ENCODE assay signal across 8 mouse cellular contexts in the genomic region with DNA sequence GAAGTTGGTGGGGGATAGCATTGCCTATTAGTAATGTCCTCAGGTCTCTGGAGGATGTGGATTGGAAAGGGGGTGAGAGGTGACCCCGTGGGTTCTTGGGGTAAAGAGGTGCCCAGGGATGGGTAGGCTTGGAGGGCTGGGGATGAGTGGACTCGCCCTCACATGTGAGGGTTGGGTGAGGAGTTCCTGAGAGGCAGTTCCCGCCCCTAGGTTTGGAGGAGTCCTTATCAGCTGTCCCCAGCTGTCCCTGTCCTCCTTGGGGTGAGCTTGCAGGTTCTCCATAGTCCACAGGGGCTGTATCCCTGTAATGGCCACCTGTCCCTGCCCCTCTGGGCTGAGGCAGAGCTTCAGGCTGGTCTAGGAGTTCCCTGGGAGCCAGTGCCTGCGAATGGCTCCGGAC. TPM values are rescaled to one million over a fixed set of nuclear protein-coding genes. Genes with fewer than 3 reads are reported as not detected.
A peak's percentile ranks its signal among the peaks of the same experiment; 100 is the strongest.
DNase-seq lines count a peak whose midpoint lies in the region; ATAC-seq and TF ChIP-seq lines count a peak whose summit lies in the region.

No protein-coding gene starts in this region.

- ATAC-seq in hindbrain, embryonic 12.5 days (ENCODE audit: low FRiP score) = no peak
- ATAC-seq in midbrain, embryonic 13.5 days = no peak

- 47% methylated on average over 5 of the region's 5 CpGs for WGBS in heart, adult 2 months
- WGBS in hindbrain, embryonic 12.5 days = 78% methylated on average over 5 of the region's 5 CpGs
- 80% methylated on average over 5 of the region's 5 CpGs for WGBS in midbrain, embryonic 13.5 days
- 69% methylated on average over 5 of the region's 5 CpGs for WGBS in kidney, adult 2 months

- peaks cover 8% of the 10 kb centered on the region; the same call in 1 of the 2 replicates for H3K79me2 ChIP-seq in heart, adult 2 months (replicated peaks; ENCODE audit: control insufficient read depth, insufficient read depth, low read length)
- H3K79me2 ChIP-seq in MEL (ENCODE audit: control insufficient read depth, insufficient read depth, low read length, poor library complexity) = peaks cover 41% of the 10 kb centered on the region

- H3K4me3 ChIP-seq in heart, adult 2 months = peak overlapping the region; percentile 100
- peak overlapping the region; percentile 86 to 92 for H3K4me3 ChIP-seq in MEL (ENCODE audit: control insufficient read depth in 1 of 2, insufficient read depth in 1 of 2, low read depth in 2 of 2, low read length in 2 of 2)
- peak overlapping the region; percentile 76; the same call in 1 of the 2 replicates for H3K4me3 ChIP-seq in hindbrain, embryonic 12.5 days
- H3K4me3 ChIP-seq in midbrain, embryonic 13.5 days (replicated peaks) = peak overlapping the region; percentile 72
- no peak overlapping the region for H3K4me3 ChIP-seq in kidney, adult 2 months (ENCODE audit: insufficient read depth, low read depth, low read length)

- no peaks in the 10 kb centered on the region; the same call in 1 of the 2 replicates for H3K36me3 ChIP-seq in heart, adult 2 months (ENCODE audit: control insufficient read depth, insufficient read depth, low read length)
- H3K36me3 ChIP-seq in MEL (ENCODE audit: control insufficient read depth in 1 of 2, insufficient read depth in 2 of 2, low read length in 2 of 2) = peaks cover 0 to 14% of the 10 kb centered on the region in 2 experiments; a peak in 2 of 4 replicates
- H3K36me3 ChIP-seq in hindbrain, embryonic 12.5 days = peaks cover 32% of the 10 kb centered on the region
- peaks cover 27% of the 10 kb centered on the region for H3K36me3 ChIP-seq in midbrain, embryonic 13.5 days
- no peaks in the 10 kb centered on the region for H3K36me3 ChIP-seq in kidney, adult 2 months (ENCODE audit: control insufficient read depth, insufficient read depth, low read length)

- H3K27me3 ChIP-seq in heart, adult 2 months (ENCODE audit: control insufficient read depth, insufficient read depth, low read length) = no peaks in the 10 kb centered on the region
- no peaks in the 10 kb centered on the region for H3K27me3 ChIP-seq in MEL (ENCODE audit: control insufficient read depth in 1 of 2, insufficient read depth in 2 of 2, low read length in 2 of 2)
- no peaks in the 10 kb centered on the region for H3K27me3 ChIP-seq in hindbrain, embryonic 12.5 days
- no peaks in the 10 kb centered on the region for H3K27me3 ChIP-seq in midbrain, embryonic 13.5 days
- H3K27me3 ChIP-seq in kidney, adult 2 months (replicated peaks; ENCODE audit: control insufficient read depth, insufficient read depth, low read length) = no peaks in the 10 kb centered on the region

- TF ChIP-seq POLR2A in heart, adult 2 months (IDR thresholded peaks at IDR 0.05; ENCODE audit: insufficient read depth, low read depth, low read length) = no peak
- TF ChIP-seq POLR2A in MEL (IDR thresholded peaks at IDR 0.05; ENCODE audit: control insufficient read depth in 1 of 2, insufficient read depth in 1 of 2, low read depth in 1 of 2, low read length in 2 of 2, poor library complexity in 1 of 2) = peak in 1 of 2 experiments; percentile 36; a peak in 1 of 4 replicates
- no peak for TF ChIP-seq POLR2A in kidney, adult 2 months (IDR thresholded peaks at IDR 0.05; ENCODE audit: low read depth, low read length)

- peak overlapping the region; percentile 93 for H3K4me2 ChIP-seq in hindbrain, embryonic 12.5 days (replicated peaks)
- H3K4me2 ChIP-seq in midbrain, embryonic 13.5 days (replicated peaks) = peak overlapping the region; percentile 98

- TF ChIP-seq CTCF in heart, adult 2 months (IDR thresholded peaks at IDR 0.05) = no peak
- TF ChIP-seq CTCF in MEL (IDR thresholded peaks at IDR 0.05 in 2 of 3, conservative IDR thresholded peaks at IDR 0.05 in 1 of 3; ENCODE audit: control insufficient read depth in 1 of 3, insufficient read depth in 1 of 3, low read depth in 2 of 3, low read length in 3 of 3, poor library complexity in 1 of 3, severe bottlenecking in 1 of 3) = no peak
- no peak for TF ChIP-seq CTCF in kidney, adult 2 months (conservative IDR thresholded peaks at IDR 0.05; ENCODE audit: insufficient read depth, insufficient read length, low read depth, low read length)

- peaks cover 21% of the 10 kb centered on the region for H3K4me1 ChIP-seq in heart, adult 2 months (ENCODE audit: control insufficient read depth, insufficient read depth, low read length)
- H3K4me1 ChIP-seq in MEL (ENCODE audit: control insufficient read depth in 1 of 2, insufficient read depth in 2 of 2, low read length in 2 of 2) = peaks cover 9 to 16% of the 10 kb centered on the region in 2 experiments; a peak in 3 of 4 replicates
- peaks cover 32% of the 10 kb centered on the region for H3K4me1 ChIP-seq in hindbrain, embryonic 12.5 days
- H3K4me1 ChIP-seq in midbrain, embryonic 13.5 days (replicated peaks) = peaks cover 35% of the 10 kb centered on the region
- peaks cover 27% of the 10 kb centered on the region for H3K4me1 ChIP-seq in kidney, adult 2 months (ENCODE audit: control insufficient read depth, insufficient read depth, low read length)

- H3K9me3 ChIP-seq in MEL (replicated peaks; ENCODE audit: insufficient read depth, low read length) = no peaks in the 10 kb centered on the region
- H3K9me3 ChIP-seq in hindbrain, embryonic 12.5 days (replicated peaks) = no peaks in the 10 kb centered on the region
- no peaks in the 10 kb centered on the region for H3K9me3 ChIP-seq in midbrain, embryonic 13.5 days

- no peak for TF ChIP-seq RAD21 in MEL (IDR thresholded peaks at IDR 0.05; ENCODE audit: low read depth, low read length)

- TF ChIP-seq EP300 in heart, adult 2 months (IDR thresholded peaks at IDR 0.05; ENCODE audit: insufficient read depth, low read depth, low read length) = no peak
- peak; percentile 59 to 70 for TF ChIP-seq EP300 in MEL (IDR thresholded peaks at IDR 0.05; ENCODE audit: low read depth in 1 of 2, low read length in 2 of 2)

- DNase-seq in heart, adult 2 months = no peak
- DNase-seq in heart, postnatal 4 days = no peak
- DNase-seq in MEL (ENCODE audit: low read depth, low spot score) = peak; percentile 78
- no peak for DNase-seq in T-cell, adult 2 months (ENCODE audit: low spot score)
- DNase-seq in layer of hippocampus, adult 8-10 months (ENCODE audit: low spot score in 2 of 2) = no peak
- no peak for DNase-seq in kidney, adult 2 months

- peak overlapping the region; percentile 99 for H3K27ac ChIP-seq in heart, adult 2 months
- peak overlapping the region; percentile 12 for H3K27ac ChIP-seq in MEL (ENCODE audit: control insufficient read depth, low read depth, low read length)
- no peak overlapping the region for H3K27ac ChIP-seq in hindbrain, embryonic 12.5 days
- no peak overlapping the region for H3K27ac ChIP-seq in midbrain, embryonic 13.5 days
- no peak overlapping the region for H3K27ac ChIP-seq in kidney, adult 2 months (ENCODE audit: insufficient read depth, low read depth, low read length)

- H3K9ac ChIP-seq in heart, adult 2 months (ENCODE audit: low read depth, low read length) = peak overlapping the region; percentile 95
- H3K9ac ChIP-seq in MEL (ENCODE audit: control insufficient read depth, low read depth, low read length, poor library complexity, severe bottlenecking) = peak overlapping the region; percentile 84
- H3K9ac ChIP-seq in hindbrain, embryonic 12.5 days = peak overlapping the region; percentile 84
- H3K9ac ChIP-seq in midbrain, embryonic 13.5 days (replicated peaks) = peak overlapping the region; percentile 87

- intact Hi-C loops in heart, adult 2 months (cut with DNase I) = loop anchor here (5.0 kb wide), 1 partner anchor 76 kb away; no protein-coding TSS in a partner anchor

RNA-seq across cellular contexts. Expression of a gene that starts 1.7 kb away (rescaled TPM):
- total RNA-seq in heart, adult 2 months (2021) = 1,000 to 10,000 TPM; 1,364 to 1,491 TPM
- 1,570 and 1,684 TPM in 2 replicates for polyA plus RNA-seq in heart, adult 2 months (2012; rRNA removed)
- total RNA-seq in heart, postnatal 4 days (2021) = 100 to 1,000 TPM; 793 to 876 TPM
- total RNA-seq in MEL (2012; rRNA removed) = 346 and 406 TPM in 2 replicates
- 100 to 1,000 TPM; 318 to 700 TPM for polyA plus RNA-seq in MEL (2012; ENCODE audit: insufficient read depth in 1 of 2, insufficient read length in 2 of 2, low read depth in 1 of 2, low replicate concordance in 2 of 2, missing spikeins in 1 of 2)
- polyA plus RNA-seq in hindbrain, embryonic 12.5 days (2016; fragmentation: Nextera tagmentation; extraction: Ambion mirVana) = 658 and 661 TPM in 2 replicates
- 564 and 608 TPM in 2 replicates for polyA plus RNA-seq in midbrain, embryonic 13.5 days (2015; fragmentation: Nextera tagmentation; extraction: Ambion mirVana)
- 100 to 1,000 TPM; 515 to 593 (median 535) TPM for total RNA-seq in layer of hippocampus, adult 8-10 months (2022)
- 825 and 914 TPM in 2 replicates for polyA plus RNA-seq in kidney, adult 2 months (2012; rRNA removed)

RNA-seq across cellular contexts. Expression of a gene that starts 10.5 kb away (rescaled TPM):
- total RNA-seq in heart, adult 2 months (2021) = 10 to 100 TPM; 17.0 to 17.5 TPM
- polyA plus RNA-seq in heart, adult 2 months (2012; rRNA removed) = 23.8 and 33.5 TPM in 2 replicates
- total RNA-seq in heart, postnatal 4 days (2021) = 1 to 10 TPM; 7.6 to 9.5 TPM
- 0.42 and 0.59 TPM in 2 replicates for total RNA-seq in MEL (2012; rRNA removed)
- polyA plus RNA-seq in MEL (2012; ENCODE audit: insufficient read depth in 1 of 2, insufficient read length in 2 of 2, low read depth in 1 of 2, low replicate concordance in 2 of 2, missing spikeins in 1 of 2) = 1 to 10 TPM in 1 of 2 experiments, not detected in 1; 1.6 TPM
- polyA plus RNA-seq in hindbrain, embryonic 12.5 days (2016; fragmentation: Nextera tagmentation; extraction: Ambion mirVana) = 0.45 and 0.48 TPM in 2 replicates
- polyA plus RNA-seq in midbrain, embryonic 13.5 days (2015; fragmentation: Nextera tagmentation; extraction: Ambion mirVana) = 0.18 and 0.43 TPM in 2 replicates
- 100 to 1,000 TPM; 120 to 128 (median 121) TPM for total RNA-seq in layer of hippocampus, adult 8-10 months (2022)
- 1.5 and 1.9 TPM in 2 replicates for polyA plus RNA-seq in kidney, adult 2 months (2012; rRNA removed)

RNA-seq across cellular contexts. Expression of a gene that starts 17.1 kb away (rescaled TPM):
- 1 to 10 TPM; 6.4 to 6.5 TPM for total RNA-seq in heart, adult 2 months (2021)
- polyA plus RNA-seq in heart, adult 2 months (2012; rRNA removed) = 7.4 and 9.2 TPM in 2 replicates
- 1 to 10 TPM; 2.9 to 3.7 TPM for total RNA-seq in heart, postnatal 4 days (2021)
- 1.5 and 2.5 TPM in 2 replicates for total RNA-seq in MEL (2012; rRNA removed)
- polyA plus RNA-seq in MEL (2012; ENCODE audit: insufficient read depth in 1 of 2, insufficient read length in 2 of 2, low read depth in 1 of 2, low replicate concordance in 2 of 2, missing spikeins in 1 of 2) = 1 to 10 TPM in 1 of 2 experiments, not detected in 1; 2.3 TPM
- 1.2 and 1.3 TPM in 2 replicates for polyA plus RNA-seq in hindbrain, embryonic 12.5 days (2016; fragmentation: Nextera tagmentation; extraction: Ambion mirVana)
- polyA plus RNA-seq in midbrain, embryonic 13.5 days (2015; fragmentation: Nextera tagmentation; extraction: Ambion mirVana) = 1.4 and 1.7 TPM in 2 replicates
- total RNA-seq in layer of hippocampus, adult 8-10 months (2022) = 1 to 10 TPM; 2.3 to 3.5 (median 3.3) TPM
- polyA plus RNA-seq in kidney, adult 2 months (2012; rRNA removed) = 0.34 and 0.94 TPM in 2 replicates

RNA-seq across cellular contexts. Expression of a gene that starts 24.0 kb away (rescaled TPM):
- total RNA-seq in heart, adult 2 months (2021) = 100 to 1,000 TPM; 196 to 216 TPM
- 352 and 397 TPM in 2 replicates for polyA plus RNA-seq in heart, adult 2 months (2012; rRNA removed)
- 100 to 1,000 TPM; 134 to 145 TPM for total RNA-seq in heart, postnatal 4 days (2021)
- total RNA-seq in MEL (2012; rRNA removed) = 288 and 318 TPM in 2 replicates
- 100 to 1,000 TPM; 417 to 422 TPM for polyA plus RNA-seq in MEL (2012; ENCODE audit: insufficient read depth in 1 of 2, insufficient read length in 2 of 2, low read depth in 1 of 2, low replicate concordance in 2 of 2, missing spikeins in 1 of 2)
- polyA plus RNA-seq in hindbrain, embryonic 12.5 days (2016; fragmentation: Nextera tagmentation; extraction: Ambion mirVana) = 121 and 124 TPM in 2 replicates
- 109 and 110 TPM in 2 replicates for polyA plus RNA-seq in midbrain, embryonic 13.5 days (2015; fragmentation: Nextera tagmentation; extraction: Ambion mirVana)
- total RNA-seq in layer of hippocampus, adult 8-10 months (2022) = 10 to 100 TPM; 57.9 to 67.0 (median 66.1) TPM
- polyA plus RNA-seq in kidney, adult 2 months (2012; rRNA removed) = 159 and 183 TPM in 2 replicates

RNA-seq across cellular contexts. Expression of a gene that starts 36.8 kb away (rescaled TPM):
- 10 to 100 TPM; 16.5 to 18.8 TPM for total RNA-seq in heart, adult 2 months (2021)
- polyA plus RNA-seq in heart, adult 2 months (2012; rRNA removed) = 18.0 and 28.1 TPM in 2 replicates
- 10 to 100 TPM; 18.8 to 20.3 TPM for total RNA-seq in heart, postnatal 4 days (2021)
- 17.7 and 23.5 TPM in 2 replicates for total RNA-seq in MEL (2012; rRNA removed)
- polyA plus RNA-seq in MEL (2012; ENCODE audit: insufficient read depth in 1 of 2, insufficient read length in 2 of 2, low read depth in 1 of 2, low replicate concordance in 2 of 2, missing spikeins in 1 of 2) = 10 to 100 TPM in 1 of 2 experiments, not detected in 1; 48.0 TPM
- polyA plus RNA-seq in hindbrain, embryonic 12.5 days (2016; fragmentation: Nextera tagmentation; extraction: Ambion mirVana) = 68.1 and 69.4 TPM in 2 replicates
- polyA plus RNA-seq in midbrain, embryonic 13.5 days (2015; fragmentation: Nextera tagmentation; extraction: Ambion mirVana) = 80.8 and 84.1 TPM in 2 replicates
- total RNA-seq in layer of hippocampus, adult 8-10 months (2022) = 10 to 100 TPM; 48.4 to 72.6 (median 64.3) TPM
- 60.3 and 75.2 TPM in 2 replicates for polyA plus RNA-seq in kidney, adult 2 months (2012; rRNA removed)

Comparison
In these comparisons a context has a peak if more than half of its experiments do, and no peak if none do; other contexts are left out.
1. H3K27ac ChIP-seq: peak in heart, adult 2 months (single experiment) and MEL (single experiment); none in hindbrain, embryonic 12.5 days (single experiment), midbrain, embryonic 13.5 days (single experiment) and kidney, adult 2 months (single experiment).
2. Peak in every context shown above with its lines, with median percentiles within 50 percentile points of each other: H3K9ac ChIP-seq.